Mouse (Mus musculus): ENCODE measurements around the gene Bmp3. TPM values are rescaled to one million over a fixed set of nuclear protein-coding genes. Genes with fewer than 3 reads are reported as not detected.

Bmp3 gene
- total and polyA plus RNA-seq, 2 experiments from 2014 or later: 1.7 to 4.5 TPM

DNA sequence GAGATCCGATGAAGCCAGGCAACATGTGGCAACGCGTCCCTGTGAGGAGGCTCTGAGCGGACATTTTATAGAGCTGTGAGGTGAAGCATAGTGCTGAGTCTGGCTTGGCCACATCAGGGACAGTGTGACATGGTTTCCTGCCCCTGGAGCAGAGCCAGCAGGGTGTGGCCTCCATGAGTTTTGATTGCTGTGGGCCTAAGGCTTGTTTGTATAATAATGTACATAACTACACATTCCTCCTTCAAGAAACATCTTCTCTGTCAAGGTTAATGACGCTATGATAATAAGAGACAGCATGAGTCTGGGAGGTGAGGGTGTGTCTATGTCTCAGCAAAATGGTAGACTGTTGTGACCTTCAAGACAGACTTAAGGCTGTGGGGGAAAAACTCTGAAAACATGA lies 64.5 kb downstream of the Bmp3 start:
- ATAC-seq (ENCODE audit: low FRiP score) (no peak), DNase-seq (ENCODE audit: low spot score) (no peak)
- no peaks in the 10 kb centered on the region for H3K36me3 ChIP-seq (ENCODE audit: insufficient read depth, low read length)
- no peaks in the 10 kb centered on the region for H3K4me1 ChIP-seq (ENCODE audit: insufficient read depth, low read length)
- TF ChIP-seq CTCF (IDR thresholded peaks at IDR 0.05): no peak
- H3K4me3 ChIP-seq (ENCODE audit: low read depth, low read length): no peak overlapping the region
- H3K9ac ChIP-seq (replicated peaks; ENCODE audit: low read length, poor library complexity, severe bottlenecking): no peak overlapping the region
- 96% methylated on average over 5 of the region's 5 CpGs for WGBS
- H3K4me2 ChIP-seq (ENCODE audit: low read depth, low read length, poor library complexity, severe bottlenecking): no peak overlapping the region
- H3K27me3 ChIP-seq (ENCODE audit: insufficient read depth, low read length): no peaks in the 10 kb centered on the region
- H3K27ac ChIP-seq (ENCODE audit: low read depth, low read length): no peak overlapping the region
- no peaks in the 10 kb centered on the region for H3K9me3 ChIP-seq (ENCODE audit: low read length)

DNA sequence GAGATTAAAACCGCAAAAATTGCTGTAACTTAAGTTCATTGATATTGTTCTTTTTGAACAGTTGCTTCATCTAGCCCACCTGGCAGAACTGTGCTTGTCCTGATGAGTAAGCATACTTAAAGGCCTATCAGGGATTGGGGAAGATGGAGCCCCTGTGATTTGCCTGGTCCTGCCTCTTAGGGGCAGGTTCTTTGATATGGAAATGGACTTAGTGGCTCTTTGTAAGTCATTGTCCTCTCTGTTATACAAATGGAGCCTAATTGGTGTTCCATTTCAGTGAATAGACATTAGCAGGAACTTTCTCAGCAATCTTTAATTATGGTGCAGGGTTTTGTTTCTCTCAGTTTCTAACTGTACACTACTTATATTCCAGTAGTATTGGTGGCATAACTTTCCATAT lies 67.4 kb downstream of the Bmp3 start:
- Histone ChIP-seq H3K36me3 (ENCODE audit: insufficient read depth, low read length) (no peaks in the 10 kb centered on the region), H3K9me3 (ENCODE audit: low read length) (no peaks in the 10 kb centered on the region), H3K4me3 (ENCODE audit: low read depth, low read length) (no peak overlapping the region), H3K9ac (replicated peaks; ENCODE audit: low read length, poor library complexity, severe bottlenecking) (no peak overlapping the region), H3K27ac (ENCODE audit: low read depth, low read length) (no peak overlapping the region), H3K4me2 (ENCODE audit: low read depth, low read length, poor library complexity, severe bottlenecking) (no peak overlapping the region), H3K27me3 (ENCODE audit: insufficient read depth, low read length) (no peaks in the 10 kb centered on the region), H3K4me1 (ENCODE audit: insufficient read depth, low read length) (no peaks in the 10 kb centered on the region)
- TF ChIP-seq CTCF (IDR thresholded peaks at IDR 0.05): no peak
- 68% methylated on average over 1 of the region's 1 CpGs for whole genome bisulfite sequencing
- no peak for DNase-seq (ENCODE audit: low spot score)
- ATAC-seq (ENCODE audit: low FRiP score): no peak

DNA sequence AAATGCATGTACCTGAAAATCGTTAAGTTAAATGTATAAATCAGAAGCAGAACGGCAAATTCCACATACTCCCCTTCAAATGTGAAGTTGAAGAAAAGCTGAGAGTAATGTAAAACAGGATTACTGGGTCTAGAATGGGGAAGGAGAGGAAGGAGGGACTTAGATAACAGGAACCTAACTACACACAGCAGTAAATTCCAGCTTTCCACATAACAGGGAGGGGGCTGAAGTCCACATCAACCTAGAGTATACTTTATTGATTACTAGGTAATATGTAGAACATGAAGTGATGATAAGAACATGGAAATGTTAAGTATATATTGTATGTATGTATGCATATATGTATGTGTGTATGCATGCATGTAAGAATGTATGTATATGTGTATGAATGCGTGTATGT lies 68.7 kb downstream of the Bmp3 start:
- no peak for ATAC-seq (ENCODE audit: low FRiP score)
- no peak overlapping the region for H3K9ac ChIP-seq (replicated peaks; ENCODE audit: low read length, poor library complexity, severe bottlenecking)
- WGBS: 90% methylated on average over 3 of the region's 3 CpGs

More for the DNA sequence above, 68.7 kb downstream of the Bmp3 start:
- no peak overlapping the region for H3K4me3 ChIP-seq (ENCODE audit: low read depth, low read length)
- H3K27me3 ChIP-seq (ENCODE audit: insufficient read depth, low read length): no peaks in the 10 kb centered on the region
- no peak overlapping the region for H3K27ac ChIP-seq (ENCODE audit: low read depth, low read length)
- no peaks in the 10 kb centered on the region for H3K36me3 ChIP-seq (ENCODE audit: insufficient read depth, low read length)
- no peak for DNase-seq (ENCODE audit: low spot score)
- no peaks in the 10 kb centered on the region for H3K4me1 ChIP-seq (ENCODE audit: insufficient read depth, low read length)
- no peak overlapping the region for H3K4me2 ChIP-seq (ENCODE audit: low read depth, low read length, poor library complexity, severe bottlenecking)
- no peak for TF ChIP-seq CTCF (IDR thresholded peaks at IDR 0.05)
- no peaks in the 10 kb centered on the region for H3K9me3 ChIP-seq (ENCODE audit: low read length)

Other genes with a start within 250 kb of the Bmp3 start
- gene Prkg2, start 182.9 kb downstream of the Bmp3 start, total RNA-seq (2014; rRNA removed): 2.5 and 3.2 TPM in 2 replicates
- gene Prkg2, start 182.9 kb downstream of the Bmp3 start, polyA plus RNA-seq (2015; fragmentation: Nextera tagmentation; extraction: Ambion mirVana): 2.7 and 2.9 TPM in 2 replicates

All from midbrain, postnatal 0 days (tissue).